Mouse (Mus musculus) lung, adult 2 months (tissue): ENCODE data around the gene Ube2f.

ENCODE experiments used
- CTCF ChIP-seq: fragments of 200-500 bp; IDR thresholded peaks from 2 replicates; pipeline ENCODE4 v1.5.1; 2011; ENCODE audit warnings: mild to moderate bottlenecking, low read length, control low read depth; ENCODE audit not compliant: insufficient read depth
- POLR2A ChIP-seq: fragments of 200-500 bp; IDR thresholded peaks from 2 replicates; pipeline ENCODE4 v1.6.1; 2011; ENCODE audit warnings: low read depth, mild to moderate bottlenecking, control low read depth, low read length, borderline replicate concordance; ENCODE audit errors: extremely low read depth

DNA sequence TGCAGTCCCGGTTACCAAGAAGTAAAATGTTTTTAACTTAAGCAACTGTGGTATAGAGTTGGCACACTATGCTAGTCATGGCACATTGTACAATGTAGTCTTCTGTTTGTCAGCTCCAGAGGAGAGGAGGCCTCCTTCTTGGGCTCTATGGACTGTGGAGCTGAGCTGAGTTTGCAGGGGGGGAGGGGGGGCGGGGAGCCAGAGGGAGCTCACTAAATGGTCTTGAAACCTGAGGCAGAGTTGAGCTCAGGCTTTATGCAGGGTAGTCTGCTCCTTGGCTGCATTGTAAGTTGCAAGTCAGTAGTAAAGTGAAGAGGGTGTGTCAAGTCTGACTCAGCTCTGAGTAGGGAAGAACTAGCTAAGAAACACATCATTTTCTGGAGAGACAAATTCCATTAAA, 22.2 kb downstream of the Ube2f start:
- TF ChIP-seq POLR2A (no peak), CTCF (no peak)
